Mouse (Mus musculus) bone marrow macrophage, adult 2 months (primary cell): ENCODE measurements around the gene Syt7. TPM values are rescaled to one million over a fixed set of nuclear protein-coding genes. Genes with fewer than 3 reads are reported as not detected.

Source experiments
- H3K27ac ChIP-seq: 2 replicates; pipeline ENCODE4 v1.5.1; 2012; ENCODE audit warnings: low read depth, low read length; ENCODE audit not compliant: insufficient read depth
- H3K4me1 ChIP-seq: 2 replicates; pipeline ENCODE4 v1.6.1; 2012; ENCODE audit warnings: low read length; ENCODE audit not compliant: control insufficient read depth, insufficient read depth
- H3K4me3 ChIP-seq: 2 replicates; pipeline ENCODE4 v1.5.1; 2012; ENCODE audit warnings: mild to moderate bottlenecking, low read length, moderate library complexity; ENCODE audit not compliant: insufficient read depth
- CTCF ChIP-seq: IDR thresholded peaks from 2 replicates; pipeline ENCODE4 v1.5.1; 2012; ENCODE audit warnings: low read depth, mild to moderate bottlenecking, low read length, moderate library complexity
- POLR2A ChIP-seq: IDR thresholded peaks from 2 replicates; pipeline ENCODE4 v1.6.1; 2012; ENCODE audit warnings: mild to moderate bottlenecking, low read depth, low read length, borderline replicate concordance
- polyA plus RNA-seq: library from polyadenylated mRNA; stranded (reverse); fragments of >200 nt; gene quantifications from 2 replicates; pipeline ENCODE4 v1.2.4, GENCODE M21; 2012; ENCODE audit not compliant: missing spikeins, insufficient read depth, insufficient read length

Gene Syt7
- polyA plus RNA-seq, 1 experiment: not detected

DNA sequence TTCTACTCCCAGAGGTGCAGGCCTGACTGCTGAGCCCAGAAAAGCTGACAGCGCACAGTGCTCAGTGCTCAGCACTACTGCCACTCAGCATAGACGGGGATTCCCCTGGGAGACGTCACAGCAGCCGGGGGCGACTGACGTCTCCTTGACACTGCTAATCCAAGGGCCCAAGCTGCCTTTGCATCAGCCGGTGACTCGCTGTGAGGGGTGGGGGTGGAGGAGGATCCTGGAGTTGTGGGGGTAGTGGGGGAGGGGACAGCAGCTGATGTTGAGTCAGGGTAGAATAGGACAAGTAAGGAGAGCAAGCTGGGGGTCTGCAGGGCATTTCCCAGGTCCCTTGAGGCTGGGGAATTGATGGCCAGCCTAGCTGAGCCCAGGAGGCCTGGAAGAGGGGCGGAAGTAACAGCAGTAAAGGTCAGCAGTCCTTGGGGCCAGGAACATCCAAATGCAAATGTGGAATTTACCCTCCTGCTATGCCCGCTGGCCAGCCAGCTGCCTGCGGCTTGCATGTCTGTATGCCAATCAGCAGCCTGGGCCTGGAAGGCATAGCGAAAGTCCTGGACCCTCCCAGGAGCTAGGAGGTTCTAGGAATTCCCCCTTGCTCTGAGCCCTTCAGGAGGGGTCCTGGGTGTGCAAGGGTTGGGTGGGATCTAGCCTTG, 31.9 kb upstream of the Syt7 start:
- H3K27ac ChIP-seq: no peak overlapping the region
- no peak for TF ChIP-seq POLR2A
- no peak for TF ChIP-seq CTCF
- H3K4me3 ChIP-seq: no peak overlapping the region
- H3K4me1 ChIP-seq: no peaks in the 10 kb centered on the region

GRCm38 (mm10) chr19:10359105-10359946, 29.6 kb upstream of the Syt7 start:
- Histone ChIP-seq H3K4me3 (no peak overlapping the region), H3K27ac (no peak overlapping the region), H3K4me1 (no peaks in the 10 kb centered on the region)
- no peak for TF ChIP-seq POLR2A
- TF ChIP-seq CTCF: no peak

- TF ChIP-seq POLR2A: no peak
- TF ChIP-seq CTCF: no peak
- no peak overlapping the region for H3K4me3 ChIP-seq
- H3K27ac ChIP-seq: no peak overlapping the region
- no peaks in the 10 kb centered on the region for H3K4me1 ChIP-seq
Measured at GRCm38 (mm10) chr19:10362473-10363129, 26.3 kb upstream of the Syt7 start.

DNA sequence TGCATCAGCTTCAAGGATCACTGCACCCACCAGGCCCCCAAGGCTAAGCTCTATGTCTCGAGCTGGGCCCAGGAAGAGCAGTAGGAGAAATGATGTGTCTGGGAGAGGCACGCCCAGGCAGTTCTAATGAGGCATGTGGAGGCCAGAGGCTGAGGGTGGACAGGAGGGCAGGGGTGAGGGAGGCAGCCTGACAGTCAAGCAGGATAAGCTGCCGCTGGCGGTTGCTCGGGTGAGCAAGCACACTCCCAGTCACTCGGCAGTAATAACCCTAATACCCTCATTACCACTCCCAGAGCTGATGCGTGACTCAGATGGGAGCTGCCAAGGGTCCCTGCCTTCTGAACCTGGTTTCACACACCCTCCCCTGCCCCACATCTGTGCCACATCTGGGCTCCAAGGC, 25.0 kb upstream of the Syt7 start:
- no peaks in the 10 kb centered on the region for H3K4me1 ChIP-seq
- no peak overlapping the region for H3K27ac ChIP-seq
- H3K4me3 ChIP-seq: no peak overlapping the region
- no peak for TF ChIP-seq POLR2A
- TF ChIP-seq CTCF: no peak

DNA sequence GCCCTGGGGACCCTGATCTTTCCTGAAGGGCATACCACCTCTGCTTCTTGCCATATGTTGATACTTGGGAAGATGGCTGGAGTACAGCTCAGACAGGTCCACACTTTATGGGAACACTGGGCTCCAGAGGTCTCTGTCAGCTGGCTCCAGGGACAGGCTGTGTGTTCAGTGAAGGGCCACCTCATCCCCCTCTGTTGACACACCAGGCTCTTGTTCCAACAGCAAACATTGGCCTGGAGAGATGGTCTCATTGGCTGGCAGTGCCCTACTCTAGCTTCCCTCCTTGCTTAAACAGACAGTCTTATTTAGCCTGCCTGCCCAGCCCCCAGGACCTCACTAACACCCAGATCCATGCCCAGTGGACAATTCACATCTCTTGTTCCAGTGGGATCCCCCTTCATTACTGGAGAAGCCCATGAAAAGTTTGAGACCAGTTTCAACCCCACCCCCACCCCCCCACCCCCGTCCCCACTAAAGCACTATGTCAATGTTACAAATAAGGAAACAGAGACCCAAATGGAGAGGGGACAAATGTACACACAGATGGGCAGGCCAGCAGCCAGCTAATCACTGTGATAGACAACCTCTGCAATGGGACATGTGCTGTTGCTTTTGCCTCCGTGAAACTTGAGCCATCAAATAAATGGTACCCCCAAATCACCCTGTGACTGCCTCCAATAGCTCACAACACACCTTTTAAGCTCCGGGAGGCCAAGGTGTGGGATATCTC, 22.6 kb upstream of the Syt7 start:
- no peak for TF ChIP-seq POLR2A
- TF ChIP-seq CTCF: no peak
- H3K27ac ChIP-seq: no peak overlapping the region
- no peak overlapping the region for H3K4me3 ChIP-seq
- H3K4me1 ChIP-seq: no peaks in the 10 kb centered on the region

DNA sequence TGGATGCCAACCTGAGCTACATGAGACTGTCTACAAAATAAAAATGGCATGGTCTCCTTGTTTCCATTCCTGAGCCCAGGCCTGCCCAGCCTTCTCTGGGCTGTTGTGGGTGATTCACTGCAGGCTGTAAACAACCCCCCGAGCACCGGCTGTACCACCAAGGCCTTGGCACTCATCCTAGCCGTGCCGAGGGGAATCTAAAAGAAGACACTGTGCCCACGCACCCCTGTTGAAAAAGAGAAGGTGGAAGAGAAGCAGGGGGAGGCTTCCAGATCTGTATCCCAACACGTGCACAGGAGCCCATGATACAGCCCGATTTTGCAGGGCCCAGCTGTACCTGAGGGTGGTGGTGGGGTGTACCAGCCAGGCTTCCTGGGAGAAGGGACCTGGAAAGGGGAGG, 21.1 kb upstream of the Syt7 start:
- Histone ChIP-seq H3K4me3 (no peak overlapping the region), H3K27ac (no peak overlapping the region), H3K4me1 (no peaks in the 10 kb centered on the region)
- TF ChIP-seq POLR2A: no peak
- no peak for TF ChIP-seq CTCF

DNA sequence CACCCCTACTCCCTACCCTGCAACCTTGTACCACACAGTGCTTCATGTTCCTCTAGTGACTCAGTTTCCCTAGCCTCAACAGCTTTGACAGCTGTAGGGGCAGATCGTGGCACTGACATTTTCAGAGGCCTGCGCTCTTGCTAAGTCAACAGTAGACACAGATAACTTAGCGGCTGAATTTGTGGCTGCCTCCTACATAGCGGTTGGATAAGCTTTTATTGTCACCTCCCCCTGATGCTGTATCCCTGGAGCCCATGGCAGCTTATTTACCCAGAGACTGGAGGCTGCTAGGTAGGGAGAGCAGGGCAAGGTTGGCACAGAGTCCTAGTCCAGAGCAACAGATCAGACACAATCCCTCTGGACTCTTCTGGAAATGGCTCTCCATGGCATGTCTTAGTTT, 19.0 kb upstream of the Syt7 start:
- no peaks in the 10 kb centered on the region; the same call in 1 of the 2 replicates for H3K4me1 ChIP-seq
- no peak for TF ChIP-seq CTCF
- no peak for TF ChIP-seq POLR2A
- H3K4me3 ChIP-seq: no peak overlapping the region
- no peak overlapping the region for H3K27ac ChIP-seq

DNA sequence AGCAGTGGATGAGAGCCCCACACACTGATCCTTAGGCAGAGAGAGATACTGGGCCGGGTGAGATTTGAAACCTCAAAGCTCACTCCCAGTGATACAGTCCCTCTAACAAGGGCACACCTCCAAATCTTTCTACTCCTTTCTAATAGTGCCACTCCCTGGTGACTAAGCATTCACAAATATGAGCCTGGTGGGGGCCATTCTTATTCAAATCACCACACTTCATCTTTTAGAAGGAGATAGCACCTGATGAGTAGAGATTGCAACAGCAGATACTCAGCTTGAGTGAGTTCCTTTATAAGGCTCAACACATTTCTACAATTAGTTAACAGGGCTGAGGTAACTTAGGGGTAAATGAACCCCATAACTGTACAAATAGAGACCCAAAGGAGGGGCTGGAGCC, 15.7 kb upstream of the Syt7 start:
- Histone ChIP-seq H3K27ac (no peak overlapping the region), H3K4me3 (no peak overlapping the region), H3K4me1 (peaks cover 19% of the 10 kb centered on the region)
- TF ChIP-seq CTCF (no peak), POLR2A (no peak)

- TF ChIP-seq CTCF (no peak), POLR2A (no peak)
- Histone ChIP-seq H3K4me3 (no peak overlapping the region), H3K4me1 (peaks cover 19% of the 10 kb centered on the region), H3K27ac (no peak overlapping the region)
Measured at GRCm38 (mm10) chr19:10375260-10375659, 13.6 kb upstream of the Syt7 start.

DNA sequence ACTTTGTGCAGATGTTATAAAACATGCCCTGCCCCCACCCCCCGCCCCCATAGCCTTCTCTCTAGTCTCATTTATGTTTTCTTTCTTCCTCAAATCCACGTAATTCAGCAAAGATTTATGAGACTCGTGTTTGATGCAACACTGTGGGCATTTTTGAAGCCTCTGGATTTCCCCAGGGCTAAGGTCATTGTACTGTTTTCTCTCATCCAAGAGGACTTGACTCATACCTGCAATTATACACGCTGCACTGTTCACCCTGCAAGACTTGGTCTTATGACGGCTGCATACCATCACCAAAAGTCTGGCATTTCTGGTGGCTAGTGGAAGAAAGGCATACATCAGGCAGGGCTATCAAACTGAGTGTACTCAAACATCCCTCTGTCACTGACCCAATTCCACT, 8.9 kb upstream of the Syt7 start:
- peaks cover 18% of the 10 kb centered on the region for H3K4me1 ChIP-seq
- H3K27ac ChIP-seq: no peak overlapping the region
- TF ChIP-seq CTCF: no peak
- TF ChIP-seq POLR2A: no peak
- no peak overlapping the region for H3K4me3 ChIP-seq
